25 mouse cellular contexts compared by ENCODE assay signal in genomic region chr17:56986105-56986805, GRCm38 (mm10). TPM values are rescaled to one million over a fixed set of nuclear protein-coding genes. Genes with fewer than 3 reads are reported as not detected.
DNase-seq lines count a peak whose midpoint lies in the region; ATAC-seq and TF ChIP-seq lines count a peak whose summit lies in the region.
"Had no signal": no experiment of that assay in that cellular context is flagged by ENCODE, and none has a peak within 500 bp of the region (broad histone marks: within the 10 kb centered on the region; RNA-seq: fewer than 3 reads in every experiment).

No protein-coding gene starts in this region.

- H3K27ac ChIP-seq in liver, adult 2 months (replicated peaks; ENCODE audit: insufficient read depth, low read depth, low read length) = no peak overlapping the region
- H3K27ac ChIP-seq in liver, embryonic 11.5 days (ENCODE audit: low read depth, low read length) = no peak overlapping the region
- H3K27ac ChIP-seq: embryonic facial prominence, embryonic 10.5 days; forebrain, embryonic 10.5 days; gastrocnemius, adult 2 months; hindbrain, embryonic 15.5 days had no signal

- H3K36me3 ChIP-seq in liver, adult 2 months (ENCODE audit: control insufficient read depth, insufficient read depth, low read length) = no peaks in the 10 kb centered on the region
- 0 out of 2 replicates have a peak, but pooled peaks cover 2% of the 10 kb centered on the region for H3K36me3 ChIP-seq in liver, embryonic 11.5 days (ENCODE audit: control insufficient read depth, insufficient read depth, low read length)
- H3K36me3 ChIP-seq: hindbrain, embryonic 15.5 days had no signal

- TF ChIP-seq POLR2A in liver, adult 2 months (IDR thresholded peaks at IDR 0.05; ENCODE audit: extremely low read depth, insufficient read depth, low read length) = no peak

- WGBS in liver, adult 2 months = 45% methylated on average over 3 of the region's 3 CpGs
- 80% methylated on average over 3 of the region's 3 CpGs for WGBS in liver, embryonic 11.5 days

- H3K4me2 ChIP-seq in liver, embryonic 11.5 days = no peak overlapping the region
- H3K4me2 ChIP-seq: heart, embryonic 12.5 days; hindbrain, embryonic 15.5 days had no signal

- TF ChIP-seq CTCF in liver, adult 2 months (IDR thresholded peaks at IDR 0.05; ENCODE audit: low read depth, low read length) = no peak

- ATAC-seq in liver, embryonic 11.5 days (replicated peaks; ENCODE audit: low FRiP score) = no peak
- ATAC-seq: activated CD4-positive, CD25-positive, alpha-beta regulatory T cell, adult 4 months; forebrain, embryonic 14.5 days; Patski had no signal

- no peak overlapping the region for H3K9ac ChIP-seq in liver, adult 2 months (ENCODE audit: low read depth, low read length)
- no peak overlapping the region for H3K9ac ChIP-seq in liver, embryonic 11.5 days (ENCODE audit: low read depth, low read length)
- H3K9ac ChIP-seq: heart, embryonic 12.5 days; hindbrain, embryonic 15.5 days had no signal

- H3K9me3 ChIP-seq in liver, embryonic 11.5 days (ENCODE audit: control insufficient read depth, low read length) = no peaks in the 10 kb centered on the region
- H3K9me3 ChIP-seq: embryonic facial prominence, embryonic 10.5 days; forebrain, embryonic 10.5 days; heart, embryonic 12.5 days; hindbrain, embryonic 15.5 days had no signal

- H3K27me3 ChIP-seq in liver, adult 2 months (ENCODE audit: control insufficient read depth, insufficient read depth, low read length) = no peaks in the 10 kb centered on the region
- no peaks in the 10 kb centered on the region for H3K27me3 ChIP-seq in liver, embryonic 11.5 days (replicated peaks; ENCODE audit: control insufficient read depth, insufficient read depth, low read length)
- H3K27me3 ChIP-seq: heart, embryonic 12.5 days; hindbrain, embryonic 15.5 days; Patski had no signal

- DNase-seq in adrenal gland, adult (ENCODE audit: inconsistent age in 2 of 2, low spot score in 1 of 2) = peak; percentile 1 to 60
- no peak for DNase-seq in adrenal gland, postnatal 36 days
- DNase-seq in liver, adult 2 months (ENCODE audit: extremely low read depth, low read depth, low spot score) = peak; percentile 49
- no peak for DNase-seq in liver, embryonic 11.5 days (ENCODE audit: low spot score)
- peak; percentile 41 for DNase-seq in 3T3-L1 (ENCODE audit: low read depth, low spot score)
- DNase-seq in gonadal fat pad, adult 2 months (ENCODE audit: low read depth) = peak; percentile 59
- DNase-seq in layer of hippocampus, postnatal 14 days (ENCODE audit: low spot score in 2 of 2) = no peak
- DNase-seq: adrenal gland, adult 8-10 months; cerebellum, adult 18-20 months; cerebellum, postnatal 10 days; gastrocnemius, adult 2 months; gastrocnemius, postnatal 25 days; heart, adult 18-20 months had no signal

- peaks cover 9% of the 10 kb centered on the region; the same call in 1 of the 2 replicates for H3K79me2 ChIP-seq in liver, adult 2 months (ENCODE audit: control insufficient read depth, insufficient read depth, low read length)

- no peak overlapping the region for H3K4me3 ChIP-seq in liver, adult 2 months (ENCODE audit: insufficient read depth, low read depth, low read length)
- no peak overlapping the region for H3K4me3 ChIP-seq in liver, embryonic 11.5 days (ENCODE audit: low read depth, low read length)
- H3K4me3 ChIP-seq: embryonic facial prominence, embryonic 10.5 days; forebrain, embryonic 10.5 days; gastrocnemius, adult 2 months; heart, embryonic 12.5 days; hindbrain, embryonic 15.5 days had no signal

- peaks cover 7% of the 10 kb centered on the region for H3K4me1 ChIP-seq in liver, adult 2 months (ENCODE audit: control insufficient read depth, insufficient read depth, low read length)
- H3K4me1 ChIP-seq in liver, embryonic 11.5 days (replicated peaks; ENCODE audit: control insufficient read depth, insufficient read depth, low read length) = peaks cover 5% of the 10 kb centered on the region

RNA-seq across cellular contexts. Expression of gene Clpp, which starts 3.9 kb away (rescaled TPM):
- total RNA-seq in adrenal gland, postnatal 36 days (2021) = 100 to 1,000 TPM; 110 to 114 TPM
- total RNA-seq in liver, adult 2 months (2014; rRNA removed) = 75.6 and 93.8 TPM in 2 replicates
- 174 and 184 TPM in 2 replicates for polyA plus RNA-seq in liver, adult 2 months (2012; rRNA removed)
- polyA plus RNA-seq in liver, embryonic 11.5 days (2014; fragmentation: Nextera tagmentation; extraction: Ambion mirVana) = 181 and 183 TPM in 2 replicates
- polyA plus RNA-seq in gonadal fat pad, adult 2 months (2012; rRNA removed) = 171 and 183 TPM in 2 replicates
- 10 to 100 TPM; 56.1 to 58.3 TPM for total RNA-seq in layer of hippocampus, postnatal 14 days (2021)

RNA-seq across cellular contexts. Expression of gene Acer1, which starts 4.3 kb away (rescaled TPM):
- under 1 TPM in 1 of 2 experiments, not detected in 1; 0.23 TPM for total RNA-seq in adrenal gland, postnatal 36 days (2021)
- not detected in 2 replicates for total RNA-seq in liver, adult 2 months (2014; rRNA removed)
- not detected in 2 replicates for polyA plus RNA-seq in liver, adult 2 months (2012; rRNA removed)
- not detected in 2 replicates for polyA plus RNA-seq in liver, embryonic 11.5 days (2014; fragmentation: Nextera tagmentation; extraction: Ambion mirVana)
- not detected in 2 replicates for polyA plus RNA-seq in gonadal fat pad, adult 2 months (2012; rRNA removed)
- total RNA-seq in layer of hippocampus, postnatal 14 days (2021) = not detected
- total RNA-seq: gastrocnemius, adult 2 months; gastrocnemius, postnatal 25 days; heart, adult 18-20 months; heart, postnatal 25 days; MEL had no signal
- polyA plus RNA-seq: activated CD4-positive, CD25-positive, alpha-beta regulatory T cell, adult 4 months; C2C12; embryonic facial prominence, embryonic 10.5 days; forebrain, embryonic 10.5 days; forebrain, embryonic 14.5 days; heart, embryonic 12.5 days; hindbrain, embryonic 11.5 days; hindbrain, embryonic 15.5 days; Patski had no signal

RNA-seq across cellular contexts. Expression of gene Alkbh7, which starts 10.9 kb away (rescaled TPM):
- total RNA-seq in adrenal gland, postnatal 36 days (2021) = 10 to 100 TPM; 50.3 to 83.8 TPM
- 23.2 and 24.4 TPM in 2 replicates for total RNA-seq in liver, adult 2 months (2014; rRNA removed)
- polyA plus RNA-seq in liver, adult 2 months (2012; rRNA removed) = 42.0 and 51.1 TPM in 2 replicates
- 36.3 and 39.9 TPM in 2 replicates for polyA plus RNA-seq in liver, embryonic 11.5 days (2014; fragmentation: Nextera tagmentation; extraction: Ambion mirVana)
- polyA plus RNA-seq in gonadal fat pad, adult 2 months (2012; rRNA removed) = 32.3 and 38.3 TPM in 2 replicates
- 10 to 100 TPM; 18.2 to 22.3 TPM for total RNA-seq in layer of hippocampus, postnatal 14 days (2021)

RNA-seq across cellular contexts. Expression of gene Pspn, which starts 13.6 kb away (rescaled TPM):
- total RNA-seq in adrenal gland, postnatal 36 days (2021) = 1 to 10 TPM in 1 of 2 experiments, under 1 TPM in 1; 0.76 to 2.7 TPM
- not detected in 2 replicates for total RNA-seq in liver, adult 2 months (2014; rRNA removed)
- polyA plus RNA-seq in liver, adult 2 months (2012; rRNA removed) = not detected in 2 replicates
- polyA plus RNA-seq in liver, embryonic 11.5 days (2014; fragmentation: Nextera tagmentation; extraction: Ambion mirVana) = 0.44 TPM in 1 of 2 replicates, not detected in the other
- not detected in 2 replicates for polyA plus RNA-seq in gonadal fat pad, adult 2 months (2012; rRNA removed)
- total RNA-seq in layer of hippocampus, postnatal 14 days (2021) = not detected
- total RNA-seq: gastrocnemius, adult 2 months; gastrocnemius, postnatal 25 days; heart, adult 18-20 months; heart, postnatal 25 days; MEL had no signal
- polyA plus RNA-seq: activated CD4-positive, CD25-positive, alpha-beta regulatory T cell, adult 4 months; embryonic facial prominence, embryonic 14.5 days; hindbrain, embryonic 11.5 days had no signal

RNA-seq across cellular contexts. Expression of gene Gtf2f1, which starts 24.8 kb away (rescaled TPM):
- 10 to 100 TPM; 44.3 to 65.3 TPM for total RNA-seq in adrenal gland, postnatal 36 days (2021)
- total RNA-seq in liver, adult 2 months (2014; rRNA removed) = 10.9 and 11.9 TPM in 2 replicates
- 10.4 and 10.6 TPM in 2 replicates for polyA plus RNA-seq in liver, adult 2 months (2012; rRNA removed)
- polyA plus RNA-seq in liver, embryonic 11.5 days (2014; fragmentation: Nextera tagmentation; extraction: Ambion mirVana) = 99.0 and 106 TPM in 2 replicates
- 32.5 and 37.8 TPM in 2 replicates for polyA plus RNA-seq in gonadal fat pad, adult 2 months (2012; rRNA removed)
- total RNA-seq in layer of hippocampus, postnatal 14 days (2021) = 10 to 100 TPM; 51.0 to 56.0 TPM

Comparison
In these comparisons a context has a peak if more than half of its experiments do, and no peak if none do; other contexts are left out.
1. DNase-seq: peak in adrenal gland, adult (2 of 2), liver, adult 2 months (single experiment), 3T3-L1 (single experiment) and gonadal fat pad, adult 2 months (single experiment); none in adrenal gland, postnatal 36 days (0 of 2), liver, embryonic 11.5 days (single experiment) and layer of hippocampus, postnatal 14 days (0 of 2).